Mouse (Mus musculus): ENCODE measurements around the gene Oit3. TPM values are rescaled to one million over a fixed set of nuclear protein-coding genes. Genes with fewer than 3 reads are reported as not detected.

Oit3 gene
- total RNA-seq (2021), result under 1 TPM; 0.79 to 0.99 TPM

GRCm38 (mm10) chr10:59441735-59442134 lies at the start of gene Oit3:
TSS of gene Oit3 (minus strand) at chr10:59441778.
- DNase-seq, result no peak

- no peak for DNase-seq
Observed at GRCm38 (mm10) chr10:59490920-59491319, 49.3 kb upstream of the Oit3 start.

- no peak for DNase-seq
Observed at GRCm38 (mm10) chr10:59489411-59489810, 47.8 kb upstream of the Oit3 start.

- DNase-seq, result no peak
Observed at GRCm38 (mm10) chr10:59487351-59487750, 45.8 kb upstream of the Oit3 start.

GRCm38 (mm10) chr10:59484318-59484717 lies 42.7 kb upstream of the Oit3 start:
- DNase-seq, result no peak

GRCm38 (mm10) chr10:59481381-59481780 lies 39.8 kb upstream of the Oit3 start:
- no peak for DNase-seq

GRCm38 (mm10) chr10:59470451-59470850 lies 28.9 kb upstream of the Oit3 start:
- peak; percentile 49 for DNase-seq

GRCm38 (mm10) chr10:59467297-59467696 lies 25.7 kb upstream of the Oit3 start:
- DNase-seq, result no peak

GRCm38 (mm10) chr10:59466626-59467025 lies 25.0 kb upstream of the Oit3 start:
- DNase-seq, result no peak

- DNase-seq, result no peak
Observed at GRCm38 (mm10) chr10:59465546-59465945, 24.0 kb upstream of the Oit3 start.

GRCm38 (mm10) chr10:59462307-59462706 lies 20.7 kb upstream of the Oit3 start:
- DNase-seq, result no peak

- DNase-seq, result no peak
Observed at GRCm38 (mm10) chr10:59459767-59460166, 18.2 kb upstream of the Oit3 start.

GRCm38 (mm10) chr10:59454631-59455030 lies 13.1 kb upstream of the Oit3 start:
- no peak for DNase-seq

- DNase-seq, result peak; percentile 38
Observed at GRCm38 (mm10) chr10:59451839-59452238, 10.3 kb upstream of the Oit3 start.

- DNase-seq, result no peak
Observed at GRCm38 (mm10) chr10:59447546-59447945, 6.0 kb upstream of the Oit3 start.

GRCm38 (mm10) chr10:59446911-59447437 lies 5.4 kb upstream of the Oit3 start:
- DNase-seq, result no peak

- DNase-seq, result no peak
Observed at GRCm38 (mm10) chr10:59444635-59445034, 3.1 kb upstream of the Oit3 start.

- no peak for DNase-seq
Observed at GRCm38 (mm10) chr10:59444106-59444505, 2.5 kb upstream of the Oit3 start.

- peak; percentile 37 for DNase-seq
Observed at GRCm38 (mm10) chr10:59443212-59443611, 1.6 kb upstream of the Oit3 start.

- DNase-seq, result no peak
Observed at GRCm38 (mm10) chr10:59440177-59440576, 1.4 kb downstream of the Oit3 start.

GRCm38 (mm10) chr10:59439508-59439931 lies 2.1 kb downstream of the Oit3 start:
- DNase-seq, result peak; percentile 67

- DNase-seq, result no peak
Observed at GRCm38 (mm10) chr10:59438651-59439050, 2.9 kb downstream of the Oit3 start.

GRCm38 (mm10) chr10:59435746-59436145 lies 5.8 kb downstream of the Oit3 start:
- no peak for DNase-seq

GRCm38 (mm10) chr10:59430701-59431218 lies 10.8 kb downstream of the Oit3 start:
- DNase-seq, result no peak
